Mouse (Mus musculus): ENCODE data around the gene Ubxn11.

- TF ChIP-seq CTCF (IDR thresholded peaks at IDR 0.05; ENCODE audit: low read depth), result no peak
- no peak for TF ChIP-seq EP300 (IDR thresholded peaks at IDR 0.05; ENCODE audit: low read depth)
Measured at GRCm38 (mm10) chr4:134107730-134108129, 5.4 kb downstream of the Ubxn11 start.
